7 mouse cellular contexts compared by ENCODE assay signal in the genomic region with DNA sequence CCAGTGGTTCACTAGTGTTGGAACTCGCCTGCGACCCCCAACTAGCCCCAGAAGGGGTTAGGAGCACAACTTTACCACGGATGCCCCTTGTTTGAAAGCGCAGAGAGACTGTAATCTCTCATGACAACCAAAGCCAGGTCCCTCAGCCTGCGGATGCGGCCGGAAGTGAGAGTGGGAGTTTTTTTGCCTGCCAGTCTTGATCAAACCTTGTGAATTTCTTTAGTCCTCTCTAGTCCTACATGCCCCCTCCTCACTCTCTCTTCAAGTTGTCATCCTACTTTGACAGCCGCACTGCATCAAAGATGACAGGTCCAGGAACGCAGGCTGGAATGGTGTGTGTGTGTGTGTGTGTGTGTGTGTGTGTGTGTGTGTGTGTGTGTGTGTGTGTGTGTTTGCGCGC. TPM values are rescaled to one million over a fixed set of nuclear protein-coding genes. Genes with fewer than 3 reads are reported as not detected.
DNase-seq lines count a peak whose midpoint lies in the region; ATAC-seq and TF ChIP-seq lines count a peak whose summit lies in the region.

No protein-coding gene starts in this region.

- peak; percentile 38; the same call in 1 of the 2 replicates for ATAC-seq in heart, embryonic 16.5 days (replicated peaks; ENCODE audit: extremely low read depth, insufficient read depth, low FRiP score)
- ATAC-seq in liver, embryonic 15.5 days (ENCODE audit: insufficient read depth), result peak; percentile 33

- TF ChIP-seq CTCF in spleen, adult 2 months (IDR thresholded peaks at IDR 0.05; ENCODE audit: extremely low read depth, insufficient read depth, insufficient read length, insufficient replicate concordance), result no peak
- no peak for TF ChIP-seq CTCF in olfactory bulb, adult 2 months (IDR thresholded peaks at IDR 0.05; ENCODE audit: insufficient read depth, low read depth, low read length)

- H3K4me2 ChIP-seq in heart, embryonic 16.5 days (ENCODE audit: low read depth, low read length), result peak overlapping the region; percentile 87
- H3K4me2 ChIP-seq in liver, embryonic 15.5 days, result peak overlapping the region; percentile 91

- WGBS in spleen, adult 2 months, result 2% methylated on average over 11 of the region's 11 CpGs
- WGBS in heart, embryonic 16.5 days, result 3% methylated on average over 11 of the region's 11 CpGs
- WGBS in liver, embryonic 15.5 days (ENCODE audit: insufficient replicate concordance), result 2% methylated on average over 11 of the region's 11 CpGs
- under 1% methylated on average over 11 of the region's 11 CpGs for WGBS in olfactory bulb, adult 2 months

- peak overlapping the region; percentile 69 for H3K27ac ChIP-seq in spleen, adult 2 months (ENCODE audit: insufficient read depth, low read length)
- H3K27ac ChIP-seq in heart, embryonic 16.5 days (ENCODE audit: low read length), result peak overlapping the region; percentile 77
- peak overlapping the region; percentile 89 for H3K27ac ChIP-seq in liver, embryonic 15.5 days (replicated peaks)
- H3K27ac ChIP-seq in olfactory bulb, adult 2 months (ENCODE audit: insufficient read depth, low read depth, low read length), result peak overlapping the region; percentile 0; the same call in 1 of the 2 replicates

- no peak for TF ChIP-seq POLR2A in spleen, adult 2 months (IDR thresholded peaks at IDR 0.05; ENCODE audit: low read depth, low read length)
- no peak for TF ChIP-seq POLR2A in olfactory bulb, adult 2 months (IDR thresholded peaks at IDR 0.05; ENCODE audit: insufficient read depth, low read depth, low read length)

- H3K9ac ChIP-seq in heart, embryonic 16.5 days (ENCODE audit: low read length), result peak overlapping the region; percentile 86
- H3K9ac ChIP-seq in liver, embryonic 15.5 days, result peak overlapping the region; percentile 85

- no peaks in the 10 kb centered on the region for H3K27me3 ChIP-seq in spleen, adult 2 months (ENCODE audit: control insufficient read depth, insufficient read depth, low read length)
- H3K27me3 ChIP-seq in heart, embryonic 16.5 days (ENCODE audit: control insufficient read depth, insufficient read depth, low read length), result no peaks in the 10 kb centered on the region
- no peaks in the 10 kb centered on the region for H3K27me3 ChIP-seq in liver, embryonic 15.5 days

- H3K4me1 ChIP-seq in spleen, adult 2 months (ENCODE audit: control insufficient read depth, insufficient read depth, insufficient read length), result no peaks in the 10 kb centered on the region
- no peaks in the 10 kb centered on the region for H3K4me1 ChIP-seq in heart, embryonic 16.5 days (ENCODE audit: control insufficient read depth, insufficient read depth, low read length)
- H3K4me1 ChIP-seq in liver, embryonic 15.5 days (replicated peaks), result peaks cover 20% of the 10 kb centered on the region
- no peaks in the 10 kb centered on the region for H3K4me1 ChIP-seq in olfactory bulb, adult 2 months (ENCODE audit: control insufficient read depth, insufficient read depth, low read length)

- no peaks in the 10 kb centered on the region for H3K36me3 ChIP-seq in spleen, adult 2 months (ENCODE audit: control insufficient read depth, insufficient read depth, low read length)
- H3K36me3 ChIP-seq in heart, embryonic 16.5 days (ENCODE audit: control insufficient read depth, insufficient read depth), result no peaks in the 10 kb centered on the region
- no peaks in the 10 kb centered on the region for H3K36me3 ChIP-seq in liver, embryonic 15.5 days (replicated peaks)

- peak; percentile 33 to 36 for DNase-seq in spleen, adult 2 months (ENCODE audit: low read depth in 1 of 2, low spot score in 2 of 2)
- no peak for DNase-seq in spleen, postnatal 10 days (ENCODE audit: low spot score in 2 of 2)
- DNase-seq in brain, adult 2 months (ENCODE audit: low read depth, low spot score), result peak; percentile 54
- no peak for DNase-seq in layer of hippocampus, postnatal 25 days (ENCODE audit: extremely low spot score in 1 of 2, low spot score in 1 of 2)

- no peaks in the 10 kb centered on the region for H3K9me3 ChIP-seq in heart, embryonic 16.5 days (replicated peaks; ENCODE audit: control insufficient read depth, low read length)
- no peaks in the 10 kb centered on the region for H3K9me3 ChIP-seq in liver, embryonic 15.5 days (replicated peaks)

- H3K4me3 ChIP-seq in spleen, adult 2 months (ENCODE audit: extremely low read depth, insufficient read depth, insufficient read length), result peak overlapping the region; percentile 96
- peak overlapping the region; percentile 80 for H3K4me3 ChIP-seq in heart, embryonic 16.5 days (ENCODE audit: low read length)
- peak overlapping the region; percentile 92 for H3K4me3 ChIP-seq in liver, embryonic 15.5 days (replicated peaks)
- H3K4me3 ChIP-seq in olfactory bulb, adult 2 months (ENCODE audit: insufficient read depth, low read depth, low read length), result peak overlapping the region; percentile 70

RNA-seq across cellular contexts. Expression of gene Kiz, which starts 0.5 kb away (rescaled TPM):
- polyA plus RNA-seq in spleen, adult 2 months (2012; rRNA removed), result 1.4 and 2.3 TPM in 2 replicates
- polyA plus RNA-seq in heart, embryonic 16.5 days (2015; fragmentation: Nextera tagmentation; extraction: Ambion mirVana), result 31.1 and 32.9 TPM in 2 replicates
- polyA plus RNA-seq in liver, embryonic 15.5 days (2015; fragmentation: Nextera tagmentation; extraction: Ambion mirVana), result 11.5 and 11.9 TPM in 2 replicates
- polyA plus RNA-seq in olfactory bulb, adult 2 months (2012; ENCODE audit: insufficient read depth, insufficient read length, low replicate concordance, missing spikeins), result not detected in 2 replicates
- total RNA-seq in layer of hippocampus, postnatal 25 days (2021), result 10 to 100 TPM; 22.0 to 24.4 TPM

Comparison
In these comparisons a context has a peak if more than half of its experiments do, and no peak if none do; other contexts are left out.
1. DNase-seq: peak in spleen, adult 2 months (2 of 2) and brain, adult 2 months (single experiment); none in spleen, postnatal 10 days (0 of 2) and layer of hippocampus, postnatal 25 days (0 of 2).
2. H3K27ac ChIP-seq: peak in every context shown above with its lines; median percentile 89 in liver, embryonic 15.5 days; 77 in heart, embryonic 16.5 days; 69 in spleen, adult 2 months; 0 in olfactory bulb, adult 2 months.
3. Peak in every context shown above with its lines, with median percentiles within 50 percentile points of each other: H3K4me3 ChIP-seq.